27 mouse cellular contexts compared by ENCODE assay signal in the genomic region with DNA sequence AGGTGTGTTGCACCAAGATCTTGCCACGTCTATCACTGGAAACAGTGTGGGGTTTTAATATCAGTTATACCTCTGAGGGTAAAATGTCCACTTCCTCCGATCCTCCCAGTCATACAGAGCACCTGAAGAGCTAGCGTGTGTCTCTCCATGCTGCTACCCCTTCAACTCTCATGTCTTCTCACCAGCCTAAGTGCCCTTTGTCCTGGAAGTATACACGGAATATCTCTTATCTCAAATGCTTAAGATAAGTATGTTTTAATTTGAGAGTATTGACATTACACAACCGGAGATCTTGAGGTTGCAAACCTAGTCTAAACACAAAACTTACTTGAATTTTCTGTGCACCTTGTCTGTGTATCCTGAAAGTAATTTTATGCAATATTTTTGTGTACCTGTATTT.
"Had no signal": no experiment of that assay in that cellular context is flagged by ENCODE, and none has a peak within 500 bp of the region (broad histone marks: within the 10 kb centered on the region; RNA-seq: fewer than 3 reads in every experiment).

No protein-coding gene starts in this region.

- H3K27ac ChIP-seq: gastrocnemius, adult 2 months; heart, adult 2 months; heart, embryonic 10.5 days; hindbrain, embryonic 10.5 days; hindbrain, embryonic 12.5 days; hindbrain, embryonic 14.5 days; kidney, embryonic 15.5 days; kidney, postnatal 0 days; layer of hippocampus, adult 2 months; left cerebral cortex, adult 2 months; limb, embryonic 10.5 days; limb, embryonic 12.5 days; liver, embryonic 13.5 days had no signal

- H3K9me3 ChIP-seq: heart, embryonic 10.5 days; heart, embryonic 12.5 days; hindbrain, embryonic 10.5 days; hindbrain, embryonic 12.5 days; kidney, embryonic 15.5 days; limb, embryonic 10.5 days; limb, embryonic 12.5 days; liver, embryonic 13.5 days had no signal

- H3K27me3 ChIP-seq: heart, embryonic 12.5 days; kidney, embryonic 15.5 days; liver, embryonic 13.5 days had no signal

- DNase-seq: gastrocnemius, adult 2 months; gastrocnemius, postnatal 10 days; gastrocnemius, postnatal 25 days; heart, adult 2 months; heart, postnatal 10 days; heart, postnatal 4 days; kidney, adult 11 months; kidney, adult 2 months; kidney, adult 9 months; kidney, postnatal 14 days; kidney, postnatal 4 days; liver; liver, embryonic 13.5 days had no signal

- H3K4me1 ChIP-seq: liver, embryonic 13.5 days had no signal

- ATAC-seq: hindbrain, embryonic 16.5 days; inflammation-experienced regulatory T-cells, adult 6 months had no signal

- H3K9ac ChIP-seq: heart, embryonic 12.5 days; hindbrain, embryonic 12.5 days; hindbrain, embryonic 14.5 days; kidney, embryonic 15.5 days; limb, embryonic 12.5 days; liver, embryonic 13.5 days had no signal

- H3K4me2 ChIP-seq: heart, embryonic 12.5 days; hindbrain, embryonic 12.5 days; hindbrain, embryonic 14.5 days; kidney, embryonic 15.5 days; limb, embryonic 12.5 days; liver, embryonic 11.5 days; liver, embryonic 13.5 days had no signal

- H3K36me3 ChIP-seq: heart, embryonic 10.5 days; heart, embryonic 12.5 days; hindbrain, embryonic 10.5 days; hindbrain, embryonic 12.5 days; kidney, embryonic 15.5 days; limb, embryonic 10.5 days; limb, embryonic 12.5 days; liver, embryonic 13.5 days had no signal

- H3K4me3 ChIP-seq: gastrocnemius, adult 2 months; heart, adult 2 months; heart, embryonic 10.5 days; heart, embryonic 12.5 days; hindbrain, embryonic 10.5 days; hindbrain, embryonic 12.5 days; kidney, embryonic 15.5 days; layer of hippocampus, adult 2 months; left cerebral cortex, adult 2 months; limb, embryonic 10.5 days; limb, embryonic 12.5 days; liver, embryonic 13.5 days had no signal
